Mouse (Mus musculus) olfactory bulb, adult 2 months (tissue): ENCODE results near the gene Chka. TPM values are rescaled to one million over a fixed set of nuclear protein-coding genes. Genes with fewer than 3 reads are reported as not detected.

Experiments used
- H3K27ac ChIP-seq: fragments of 200-500 bp; 2 replicates; pipeline ENCODE4 v1.5.1; 2012; ENCODE audit warnings: low read depth, low read length; ENCODE audit not compliant: insufficient read depth
- H3K4me1 ChIP-seq: fragments of 200-500 bp; 2 replicates; pipeline ENCODE4 v1.6.1; 2012; ENCODE audit warnings: low read length; ENCODE audit not compliant: control insufficient read depth, insufficient read depth
- H3K4me3 ChIP-seq: fragments of 200-500 bp; 2 replicates; pipeline ENCODE4 v1.5.1; 2012; ENCODE audit warnings: mild to moderate bottlenecking, low read depth, low read length, moderate library complexity; ENCODE audit not compliant: insufficient read depth
- CTCF ChIP-seq: fragments of 200-500 bp; IDR thresholded peaks from 2 replicates; pipeline ENCODE4 v1.5.1; 2012; ENCODE audit warnings: low read depth, mild to moderate bottlenecking, low read length, moderate library complexity; ENCODE audit not compliant: insufficient read depth
- POLR2A ChIP-seq: fragments of 200-500 bp; IDR thresholded peaks from 2 replicates; pipeline ENCODE4 v1.6.1; 2012; ENCODE audit warnings: mild to moderate bottlenecking, low read depth, low read length, moderate library complexity; ENCODE audit not compliant: insufficient read depth
- WGBS: fragments of 180-500 bp; shearing (Covaris S2); methylation state at CpG from one replicate; pipeline ENCODE4 v1.1.7; 2018; 5-methylcytosine and 5-hydroxymethylcytosine counted together
- polyA plus RNA-seq: library from polyadenylated mRNA; stranded (reverse); fragments of >200 nt; gene quantifications from 2 replicates; pipeline ENCODE4 v1.2.4, GENCODE M21; 2012; ENCODE audit warnings: low replicate concordance; ENCODE audit not compliant: missing spikeins, insufficient read depth, insufficient read length

The Chka gene
- polyA plus RNA-seq, 1 experiment = not detected

DNA sequence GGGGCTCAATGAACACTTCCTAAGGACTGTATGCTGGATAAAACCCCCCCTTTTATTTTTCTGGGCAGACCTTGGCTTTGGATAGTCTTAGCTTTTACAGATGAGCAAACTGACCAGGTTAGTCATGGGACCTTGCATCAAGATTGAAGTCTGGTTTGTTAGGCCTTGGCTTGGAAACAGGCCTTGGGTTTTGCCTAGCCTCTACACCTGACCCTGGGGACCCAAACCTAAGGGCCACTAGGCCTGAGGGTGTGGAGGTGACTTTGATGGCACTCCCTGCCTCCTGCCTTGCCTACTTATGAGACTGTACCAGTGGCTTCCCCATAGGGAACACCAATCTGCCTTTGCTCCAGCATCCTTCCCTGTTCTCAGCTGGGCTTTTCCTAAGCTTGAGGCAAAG lies 68.4 kb downstream of the Chka start:
- TF ChIP-seq CTCF (no peak), POLR2A (no peak)
- Histone ChIP-seq H3K4me1 (0 out of 2 replicates have a peak, but pooled peaks cover 7% of the 10 kb centered on the region), H3K4me3 (no peak overlapping the region), H3K27ac (no peak overlapping the region)

DNA sequence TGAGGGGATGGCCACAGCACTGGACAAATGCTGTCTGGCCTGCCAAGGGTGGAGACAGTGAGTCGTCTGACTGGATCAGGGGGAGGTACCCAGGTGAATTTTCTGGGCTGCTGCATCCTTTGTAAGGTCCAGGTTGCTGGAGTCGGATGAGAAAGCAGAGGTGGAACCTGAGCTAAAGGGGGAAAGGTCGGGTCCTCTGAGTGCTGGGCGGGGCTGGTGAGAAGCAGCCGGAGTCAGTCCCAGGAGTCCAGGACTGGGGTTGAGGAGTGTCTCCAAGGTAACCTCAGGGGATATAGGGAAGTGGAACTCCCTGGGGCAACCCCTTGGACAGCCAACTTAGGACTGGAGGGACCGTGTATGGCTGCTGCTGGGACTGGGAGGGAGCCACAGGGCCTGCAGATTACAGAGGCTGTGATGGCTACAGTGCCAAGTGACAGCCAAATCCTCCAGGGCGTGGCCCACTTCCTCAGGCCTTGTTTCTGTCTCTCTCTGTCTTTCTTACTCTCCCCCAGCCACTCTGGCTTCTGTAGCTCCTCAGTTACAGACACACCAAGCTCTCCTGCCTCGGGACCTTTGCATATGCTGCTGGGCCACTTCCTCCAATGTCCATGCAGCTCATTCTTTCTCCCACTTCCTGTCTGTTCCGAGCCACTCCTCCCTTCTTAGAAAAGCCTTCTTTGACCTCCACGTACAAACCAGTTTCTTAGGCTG lies 71.2 kb downstream of the Chka start:
- no peak for TF ChIP-seq POLR2A
- no peak for TF ChIP-seq CTCF
- no peak overlapping the region for H3K4me3 ChIP-seq
- H3K27ac ChIP-seq = no peak overlapping the region
- 55% methylated on average over 10 of the region's 10 CpGs for WGBS
- 0 out of 2 replicates have a peak, but pooled peaks cover 7% of the 10 kb centered on the region for H3K4me1 ChIP-seq

DNA sequence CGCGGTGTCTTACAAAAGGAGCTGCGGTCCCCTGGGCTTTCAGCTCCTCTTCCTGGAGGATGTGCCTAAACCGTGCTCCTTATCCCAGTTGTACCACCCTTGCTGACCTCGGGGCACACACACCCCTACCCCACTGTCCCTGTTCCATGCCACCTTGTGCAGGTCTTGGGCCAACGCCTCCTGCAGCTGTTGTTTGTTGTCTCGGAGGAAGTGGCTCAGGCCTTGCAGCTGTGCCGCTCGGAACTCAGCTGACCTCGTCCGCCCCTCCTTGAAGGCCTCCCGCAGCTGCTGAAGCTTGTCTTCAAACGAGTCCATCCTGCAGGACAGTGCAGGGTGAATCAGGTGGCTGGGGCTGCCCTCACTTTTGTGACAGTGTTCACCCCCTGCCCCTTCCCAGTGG lies 72.0 kb downstream of the Chka start:
- WGBS = 68% methylated on average over 13 of the region's 13 CpGs
- no peak overlapping the region for H3K27ac ChIP-seq
- no peak overlapping the region for H3K4me3 ChIP-seq
- H3K4me1 ChIP-seq = 0 out of 2 replicates have a peak, but pooled peaks cover 7% of the 10 kb centered on the region
- TF ChIP-seq POLR2A (no peak), CTCF (no peak)

DNA sequence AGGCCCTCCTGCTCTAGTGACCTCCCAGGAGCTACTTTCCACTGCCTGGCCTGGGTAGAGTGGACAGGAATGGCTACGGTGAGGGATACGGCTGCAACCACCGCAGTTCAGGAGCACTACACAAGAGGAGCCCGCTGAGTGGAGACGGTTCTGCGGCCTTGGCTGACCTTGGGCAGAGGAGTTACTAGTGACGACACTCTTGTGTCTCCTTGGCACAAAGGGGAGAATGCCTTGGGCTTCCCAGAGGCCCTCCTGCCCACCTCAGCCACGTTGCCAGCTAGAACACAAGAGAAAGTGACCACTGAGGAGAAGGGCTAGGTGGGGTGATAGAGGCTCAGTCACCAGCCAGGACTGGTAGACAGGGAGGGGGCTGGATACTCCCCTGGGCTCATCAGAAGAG lies 72.6 kb downstream of the Chka start:
- no peak overlapping the region for H3K4me3 ChIP-seq
- H3K27ac ChIP-seq = no peak overlapping the region
- WGBS = 87% methylated on average over 8 of the region's 8 CpGs
- peaks cover 13% of the 10 kb centered on the region for H3K4me1 ChIP-seq
- TF ChIP-seq CTCF (no peak), POLR2A (no peak)

DNA sequence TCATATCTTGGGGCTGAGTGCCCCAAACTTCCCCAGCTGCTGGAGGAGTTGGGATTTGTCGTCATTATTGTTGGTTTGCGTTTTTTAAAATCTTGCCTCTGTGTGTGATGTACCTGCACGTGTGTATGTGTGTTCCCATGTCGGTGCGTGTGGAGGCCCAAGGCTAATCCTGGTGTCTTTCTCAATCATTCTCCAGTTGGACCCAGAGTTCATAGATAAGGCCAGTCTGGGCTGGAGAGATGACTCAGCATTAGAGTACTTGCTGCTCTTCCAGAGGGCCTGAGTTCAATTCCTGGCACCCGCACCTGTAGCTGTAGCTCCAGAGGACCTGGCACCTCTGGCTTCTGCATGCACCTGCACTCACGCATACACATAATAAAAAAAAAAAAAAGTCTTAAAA lies 73.3 kb downstream of the Chka start:
- TF ChIP-seq POLR2A (no peak), CTCF (no peak)
- Histone ChIP-seq H3K4me3 (no peak overlapping the region), H3K4me1 (peaks cover 20% of the 10 kb centered on the region), H3K27ac (no peak overlapping the region)
- 90% methylated on average over 7 of the region's 7 CpGs for WGBS

DNA sequence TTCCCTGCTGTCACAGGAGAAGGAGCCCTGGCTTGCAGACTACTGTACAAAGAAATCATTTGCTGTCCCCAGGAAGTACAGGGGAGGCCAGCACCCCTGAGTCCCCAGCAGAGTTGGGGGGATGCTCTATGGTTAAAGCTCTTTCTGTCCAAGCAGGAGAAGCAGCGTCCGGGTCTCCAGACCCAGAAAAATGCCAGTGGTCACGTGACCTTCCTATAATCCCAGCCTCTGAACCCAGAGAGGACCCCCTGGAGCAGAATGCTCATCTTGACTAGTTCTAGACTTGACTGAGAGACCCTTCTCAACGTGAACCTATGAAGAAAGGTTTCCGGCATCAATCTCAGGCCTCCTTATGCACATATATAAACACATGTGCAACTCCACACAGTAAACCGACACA lies 74.3 kb downstream of the Chka start:
- WGBS = 84% methylated on average over 6 of the region's 6 CpGs
- peaks cover 30% of the 10 kb centered on the region for H3K4me1 ChIP-seq
- no peak overlapping the region for H3K27ac ChIP-seq
- no peak overlapping the region for H3K4me3 ChIP-seq
- TF ChIP-seq CTCF (no peak), POLR2A (no peak)

DNA sequence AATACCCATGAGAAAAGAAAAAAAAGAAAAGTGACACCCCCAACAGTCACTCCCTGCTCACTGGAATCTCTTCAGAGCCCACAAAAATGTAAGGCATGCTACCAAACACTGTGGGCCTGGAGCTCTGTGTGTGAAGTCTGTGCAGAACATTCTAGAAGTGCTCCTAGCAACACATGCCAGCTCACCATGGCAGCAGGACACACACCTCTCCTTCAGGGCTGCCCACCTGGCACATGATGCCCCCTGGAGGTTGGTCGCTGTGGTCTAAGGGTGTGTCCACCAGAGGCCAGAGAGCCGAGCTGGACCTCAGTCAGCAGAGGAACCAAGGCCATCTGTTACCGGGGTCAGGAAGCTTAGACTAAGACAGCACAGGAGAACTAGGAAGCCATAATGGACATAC lies 74.7 kb downstream of the Chka start:
- Histone ChIP-seq H3K4me1 (peaks cover 30% of the 10 kb centered on the region), H3K4me3 (no peak overlapping the region), H3K27ac (no peak overlapping the region)
- no peak for TF ChIP-seq CTCF
- no peak for TF ChIP-seq POLR2A
- 70% methylated on average over 3 of the region's 3 CpGs for WGBS

DNA sequence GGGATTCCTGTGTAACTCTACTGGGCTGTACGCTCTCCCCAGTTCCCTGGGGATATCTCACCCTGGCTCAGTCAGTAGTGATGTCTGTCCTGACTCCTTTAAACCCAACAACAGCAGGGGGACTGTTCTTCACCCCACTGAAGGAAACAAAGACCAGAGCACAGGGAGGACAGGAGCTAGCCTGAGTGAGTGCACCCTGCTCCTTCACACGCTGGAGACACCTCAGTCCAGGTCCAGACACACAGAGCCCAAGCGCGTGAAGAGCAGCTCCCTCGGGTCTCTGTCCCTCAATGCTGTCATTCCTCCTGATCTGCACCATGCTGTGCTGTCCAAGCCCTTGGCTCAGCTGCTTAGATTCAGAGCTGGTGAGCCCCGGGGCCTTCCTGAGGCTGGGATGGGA lies 75.1 kb downstream of the Chka start:
- H3K27ac ChIP-seq = no peak overlapping the region
- no peak overlapping the region for H3K4me3 ChIP-seq
- H3K4me1 ChIP-seq = peaks cover 30% of the 10 kb centered on the region
- 61% methylated on average over 6 of the region's 6 CpGs for WGBS
- TF ChIP-seq POLR2A = no peak
- no peak for TF ChIP-seq CTCF

DNA sequence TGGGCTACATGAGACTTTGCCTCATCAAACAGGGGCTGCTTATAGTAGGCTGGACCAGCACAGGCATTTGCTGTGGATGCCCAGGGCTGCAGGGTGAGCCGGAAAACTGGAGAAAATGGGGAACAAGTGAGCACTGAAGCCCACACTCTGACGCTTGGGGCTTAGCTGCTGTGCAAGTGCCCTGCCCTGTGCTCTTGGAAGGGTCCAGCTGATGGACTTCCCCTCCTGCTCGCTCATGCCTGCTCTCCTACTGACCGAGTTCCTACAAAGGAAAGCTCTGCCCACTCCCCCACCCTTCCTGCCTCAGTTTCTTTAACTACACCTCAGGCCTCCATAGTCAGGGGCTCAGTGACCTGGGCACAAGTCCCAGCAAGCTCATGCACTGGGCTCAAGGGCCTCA lies 76.4 kb downstream of the Chka start:
- Histone ChIP-seq H3K27ac (no peak overlapping the region), H3K4me1 (peaks cover 30% of the 10 kb centered on the region), H3K4me3 (no peak overlapping the region)
- TF ChIP-seq CTCF (no peak), POLR2A (no peak)
- 88% methylated on average over 4 of the region's 4 CpGs for WGBS

DNA sequence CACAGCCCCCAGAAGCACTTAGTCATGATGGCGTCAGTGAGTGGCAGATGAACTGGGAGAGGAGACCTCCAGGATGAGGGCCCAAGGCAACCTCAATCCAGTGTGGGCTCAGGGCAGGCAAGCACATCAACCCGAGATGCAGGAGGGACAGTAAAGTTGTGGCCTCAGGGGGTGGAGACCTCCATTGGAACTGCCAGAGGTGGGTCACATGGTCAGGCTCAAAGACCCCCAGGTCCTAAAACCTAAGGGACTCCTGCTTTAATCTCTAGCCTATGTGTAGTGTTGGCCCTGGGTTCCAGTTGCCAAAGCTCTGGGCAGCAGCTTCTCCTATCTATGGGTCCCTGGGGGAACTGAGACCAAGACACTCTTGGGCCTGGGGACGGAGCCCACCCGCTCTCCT lies 77.2 kb downstream of the Chka start:
- TF ChIP-seq POLR2A = no peak
- no peak overlapping the region for H3K27ac ChIP-seq
- no peak overlapping the region for H3K4me3 ChIP-seq
- H3K4me1 ChIP-seq = peaks cover 27% of the 10 kb centered on the region
- WGBS = 69% methylated on average over 4 of the region's 4 CpGs
